Mouse (Mus musculus) thymus, adult 2 months (tissue): ENCODE measurements around the gene Dchs2. TPM values are rescaled to one million over a fixed set of nuclear protein-coding genes. Genes with fewer than 3 reads are reported as not detected.

Experiments
- DNase-seq: peaks from one replicate; pipeline ENCODE4 v3.0.0; 2021
- H3K27ac ChIP-seq: fragments of 200-500 bp; 2 replicates; pipeline ENCODE4 v1.5.1; 2012; ENCODE audit warnings: low read length, control low read depth; ENCODE audit not compliant: control insufficient read depth, insufficient read depth
- H3K27me3 ChIP-seq: fragments of 200-500 bp; 2 replicates; pipeline ENCODE4 v1.6.1; 2012; ENCODE audit warnings: mild to moderate bottlenecking, low read length, moderate library complexity, mixed read lengths; ENCODE audit not compliant: control insufficient read depth, insufficient read depth
- H3K36me3 ChIP-seq: fragments of 200-500 bp; 2 replicates; pipeline ENCODE4 v1.6.1; 2012; ENCODE audit warnings: mild to moderate bottlenecking, low read length, moderate library complexity; ENCODE audit not compliant: control insufficient read depth, insufficient read depth
- H3K4me1 ChIP-seq: fragments of 200-500 bp; replicated peaks from 2 replicates; pipeline ENCODE4 v1.6.1; 2012; ENCODE audit warnings: low read length; ENCODE audit not compliant: control insufficient read depth, insufficient read depth
- H3K4me3 ChIP-seq: fragments of 200-500 bp; 2 replicates; pipeline ENCODE4 v1.5.1; 2012; ENCODE audit warnings: mild to moderate bottlenecking, low read length, control low read depth, moderate library complexity; ENCODE audit not compliant: control insufficient read depth, insufficient read depth
- CTCF ChIP-seq: fragments of 200-500 bp; IDR thresholded peaks from 2 replicates; pipeline ENCODE4 v1.5.1; 2012; ENCODE audit warnings: mild to moderate bottlenecking, control low read depth, low read length, moderate library complexity, borderline replicate concordance; ENCODE audit not compliant: control insufficient read depth, poor library complexity, insufficient read depth; ENCODE audit errors: extremely low read depth
- POLR2A ChIP-seq: fragments of 200-500 bp; IDR thresholded peaks from 2 replicates; pipeline ENCODE4 v1.6.1; 2012; ENCODE audit warnings: mild to moderate bottlenecking, low read length, control low read depth, moderate library complexity; ENCODE audit not compliant: control insufficient read depth, poor library complexity, insufficient read depth; ENCODE audit errors: extremely low read depth
- WGBS: fragments of 180-500 bp; shearing (Covaris S2); methylation state at CpG from one replicate; pipeline ENCODE4 v1.1.7; 2018; 5-methylcytosine and 5-hydroxymethylcytosine counted together
- polyA plus RNA-seq: library from polyadenylated mRNA; depleted of rRNA; stranded (reverse); fragments of >200 nt; gene quantifications from 2 replicates; pipeline ENCODE4 v1.2.3, GENCODE M21; 2012

Dchs2 gene
- polyA plus RNA-seq, 1 experiment = 0.31 TPM

DNA sequence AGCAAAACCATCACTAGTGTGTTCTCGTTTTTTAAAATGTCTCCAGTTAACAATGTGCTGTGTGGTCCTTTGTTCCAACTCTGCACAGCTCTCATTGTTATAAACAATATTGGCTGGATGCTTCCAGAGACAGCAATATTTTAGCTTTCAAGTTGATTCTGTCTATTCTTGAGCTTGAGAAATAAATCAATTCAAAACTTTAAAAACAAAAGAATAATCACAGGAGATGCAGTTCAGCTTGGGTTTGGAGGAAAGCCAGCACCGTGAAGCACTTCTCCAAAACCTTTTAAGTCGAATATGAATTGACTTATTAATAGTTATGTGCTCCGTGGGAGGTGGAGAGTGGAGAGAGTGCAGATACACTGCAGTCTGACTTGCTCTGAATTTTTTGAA, 20.3 kb downstream of the Dchs2 start:
- Histone ChIP-seq H3K4me3 (no peak overlapping the region), H3K27me3 (no peaks in the 10 kb centered on the region), H3K27ac (no peak overlapping the region), H3K36me3 (no peaks in the 10 kb centered on the region), H3K4me1 (no peaks in the 10 kb centered on the region)
- no peak for TF ChIP-seq CTCF
- no peak for DNase-seq
- WGBS = 20% methylated on average over 4 of the region's 4 CpGs

DNA sequence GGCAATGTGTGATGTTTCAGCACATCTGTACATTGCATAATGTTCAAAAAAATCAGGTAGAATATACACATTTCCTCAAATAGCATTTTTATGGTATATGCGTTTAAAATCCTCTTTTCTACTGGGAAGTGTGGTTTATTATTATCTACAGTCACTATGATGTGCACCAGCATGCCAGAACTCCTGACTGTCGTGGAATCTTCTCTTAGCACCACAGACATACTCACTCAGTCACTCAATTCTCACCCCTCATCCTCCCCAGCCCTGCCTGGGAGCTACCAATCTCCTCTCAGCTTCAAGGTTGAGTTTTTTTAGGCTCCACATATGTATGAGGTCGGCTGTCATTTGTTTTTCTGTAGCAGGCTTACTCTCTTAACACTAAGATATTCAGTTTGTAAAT, 20.8 kb downstream of the Dchs2 start:
- TF ChIP-seq POLR2A (no peak), CTCF (no peak)
- Histone ChIP-seq H3K27me3 (no peaks in the 10 kb centered on the region), H3K36me3 (no peaks in the 10 kb centered on the region), H3K4me3 (no peak overlapping the region), H3K4me1 (no peaks in the 10 kb centered on the region), H3K27ac (no peak overlapping the region)
- no peak for DNase-seq
- 64% methylated on average over 3 of the region's 3 CpGs for WGBS

DNA sequence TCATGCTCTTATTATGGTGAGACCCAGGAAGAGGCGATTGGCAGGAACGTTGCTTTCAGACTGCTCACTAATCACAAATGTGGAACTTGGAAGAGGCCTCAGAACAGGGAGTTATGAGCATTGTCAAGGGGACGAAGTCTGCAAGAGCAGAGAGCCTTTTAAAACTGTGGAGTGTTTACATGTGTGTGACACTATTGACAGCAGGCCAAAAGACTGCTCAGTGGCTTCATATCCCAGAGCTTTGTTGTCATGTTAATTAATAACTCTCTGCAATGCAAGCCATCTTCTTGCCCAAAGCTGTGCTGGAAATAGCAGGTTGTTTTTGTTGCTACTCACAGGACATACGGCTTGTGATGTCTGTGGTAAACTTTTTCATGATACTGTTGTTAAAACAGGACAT, 27.9 kb downstream of the Dchs2 start:
- Histone ChIP-seq H3K27ac (no peak overlapping the region), H3K4me1 (no peaks in the 10 kb centered on the region), H3K36me3 (no peaks in the 10 kb centered on the region), H3K4me3 (no peak overlapping the region), H3K27me3 (no peaks in the 10 kb centered on the region)
- 47% methylated on average over 4 of the region's 4 CpGs for WGBS
- TF ChIP-seq POLR2A (no peak), CTCF (no peak)
- no peak for DNase-seq

DNA sequence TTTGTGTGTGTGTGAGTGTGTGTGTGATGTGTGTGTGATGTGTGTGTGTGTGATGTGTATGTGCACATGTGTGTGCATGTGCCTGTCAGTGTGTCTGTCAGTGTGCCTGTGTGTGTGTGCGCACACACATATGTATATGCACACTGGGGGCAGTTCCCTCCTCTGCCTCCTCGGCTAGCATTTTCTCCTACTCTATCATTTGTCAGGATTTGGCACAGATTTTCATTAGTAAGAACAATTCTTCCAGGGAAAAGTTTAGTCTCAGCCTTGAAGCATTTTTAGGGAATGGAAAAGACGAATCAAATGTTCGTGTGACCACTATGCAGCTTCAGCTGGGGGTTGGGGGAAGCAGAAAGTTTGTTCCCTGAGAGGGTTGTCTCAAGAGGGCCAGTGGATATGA, 28.4 kb downstream of the Dchs2 start:
- Histone ChIP-seq H3K4me1 (no peaks in the 10 kb centered on the region), H3K4me3 (no peak overlapping the region), H3K36me3 (no peaks in the 10 kb centered on the region), H3K27ac (no peak overlapping the region), H3K27me3 (no peaks in the 10 kb centered on the region)
- 88% methylated on average over 4 of the region's 4 CpGs for WGBS
- TF ChIP-seq CTCF (no peak), POLR2A (no peak)
- no peak for DNase-seq

DNA sequence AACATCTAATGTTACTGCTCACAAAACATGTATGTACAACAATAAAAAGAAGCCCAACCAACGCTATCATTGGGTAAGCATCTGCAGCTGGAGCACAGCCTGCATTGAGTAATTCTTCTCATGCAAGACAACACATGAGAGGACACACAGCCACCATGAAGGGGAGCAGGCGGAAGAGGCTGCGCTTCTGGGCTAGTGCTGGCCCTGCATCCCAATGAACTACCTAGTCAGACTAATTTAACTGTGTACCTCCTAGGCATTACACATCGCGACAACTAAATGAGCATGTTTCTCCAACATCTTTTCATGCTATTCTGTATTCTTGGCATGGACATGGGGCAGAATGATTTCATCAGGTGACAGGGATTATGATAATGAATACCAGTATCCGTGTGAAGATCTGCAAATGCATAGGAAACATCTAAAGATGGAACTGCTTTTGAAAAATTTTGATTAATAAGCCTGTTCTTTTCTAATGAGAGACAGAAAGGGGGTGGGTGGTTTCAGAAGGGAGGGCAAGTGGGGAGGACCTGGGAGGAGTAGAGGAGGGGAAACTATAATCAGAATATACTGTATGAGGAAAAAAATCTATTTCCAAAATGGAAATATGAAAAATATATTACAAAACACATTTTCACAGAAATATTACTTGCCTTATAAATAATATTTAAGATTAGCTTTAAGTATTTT, 33.9 kb downstream of the Dchs2 start:
- 91% methylated on average over 6 of the region's 6 CpGs for WGBS
- no peak for DNase-seq
- H3K27me3 ChIP-seq = no peaks in the 10 kb centered on the region

DNA sequence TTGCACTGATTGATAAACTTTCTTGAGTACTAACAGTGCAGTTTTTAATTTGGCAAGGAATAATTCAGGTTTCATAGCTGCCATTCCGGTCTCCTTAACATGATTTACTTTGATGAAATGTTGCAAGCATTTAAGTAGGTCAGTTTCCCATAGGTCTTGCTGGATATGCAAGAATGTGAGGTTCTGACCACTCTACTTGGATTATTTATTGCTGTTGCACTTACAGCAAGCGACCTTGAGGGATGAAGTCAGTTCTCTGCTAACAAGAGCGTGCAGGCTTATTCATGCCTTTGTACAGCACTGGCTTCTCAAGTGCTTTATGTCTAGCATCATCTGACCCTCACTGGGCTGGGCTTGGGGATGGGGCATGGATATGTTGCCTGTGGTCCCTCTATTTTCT, 35.9 kb downstream of the Dchs2 start:
- 92% methylated on average over 3 of the region's 3 CpGs for WGBS
- TF ChIP-seq CTCF (no peak), POLR2A (no peak)
- no peaks in the 10 kb centered on the region for H3K36me3 ChIP-seq
- no peak overlapping the region for H3K27ac ChIP-seq
- H3K27me3 ChIP-seq = no peaks in the 10 kb centered on the region
- DNase-seq = no peak
- no peaks in the 10 kb centered on the region for H3K4me1 ChIP-seq
- H3K4me3 ChIP-seq = no peak overlapping the region

More for the DNA sequence above, 33.9 kb downstream of the Dchs2 start:
- H3K27ac ChIP-seq = no peak overlapping the region
- H3K36me3 ChIP-seq = no peaks in the 10 kb centered on the region
- no peaks in the 10 kb centered on the region for H3K4me1 ChIP-seq
- H3K4me3 ChIP-seq = no peak overlapping the region
- TF ChIP-seq POLR2A (no peak), CTCF (no peak)

DNA sequence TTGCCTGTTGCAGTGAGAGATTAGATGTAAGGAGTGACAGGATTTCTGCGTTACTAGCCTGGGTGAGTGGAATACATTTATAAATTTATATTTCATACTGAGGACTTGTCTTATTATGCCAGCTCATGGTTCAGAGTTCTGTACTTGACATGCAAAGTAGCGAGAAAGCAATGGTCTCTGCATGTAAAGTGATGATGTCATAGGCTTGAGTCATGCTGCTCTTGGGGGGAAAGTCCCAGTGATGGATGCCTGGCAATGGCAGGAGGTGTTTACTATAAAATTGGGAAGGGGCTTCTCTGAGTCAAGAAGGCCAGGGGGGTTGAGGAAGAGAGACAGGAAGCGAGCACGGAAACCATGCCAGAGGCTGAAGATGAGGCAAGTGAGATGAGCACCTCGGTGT, 57.8 kb downstream of the Dchs2 start:
- H3K27me3 ChIP-seq = no peaks in the 10 kb centered on the region
- no peaks in the 10 kb centered on the region for H3K4me1 ChIP-seq
- WGBS = 94% methylated on average over 5 of the region's 5 CpGs
- TF ChIP-seq CTCF = no peak
- no peak for TF ChIP-seq POLR2A
- no peak overlapping the region for H3K4me3 ChIP-seq
- H3K36me3 ChIP-seq = no peaks in the 10 kb centered on the region
- DNase-seq = no peak
- no peak overlapping the region for H3K27ac ChIP-seq
